Mouse (Mus musculus) megakaryocyte, adult 5-6 weeks (primary cell): ENCODE measurements around the gene Syap1. TPM values are rescaled to one million over a fixed set of nuclear protein-coding genes. Genes with fewer than 3 reads are reported as not detected.
A peak's percentile ranks its signal among the peaks of the same experiment; 100 is the strongest.
"Not testable (repeated sequence)": the region's sequence is repeated elsewhere in the genome, so short reads cannot be mapped to it uniquely, and the experiment has no call there.

Experiments
- ATAC-seq: 2 replicates; pipeline ENCODE4 v1.8.0; 2016; ENCODE audit warnings: mild to moderate bottlenecking, inconsistent platforms; ENCODE audit not compliant: poor library complexity, severe bottlenecking
- total RNA-seq, 2 experiments: library from RNA; stranded (forward) in 1 of 2; stranded (reverse) in 1 of 2; fragments of 153-499, 151-499 nt in 1 of 2; fragments of 221-1000, 200-1000 nt in 1 of 2; gene quantifications; 2 replicates each; pipeline versions ENCODE4 v1.2.3 to v1.2.4; 2015 to 2017

Syap1 gene
- total RNA-seq, 2 experiments from 2014 or later, result 54.7 to 73.8 TPM

- ATAC-seq, result no peak
These were observed 57.2 kb downstream of the Syap1 start for GRCm38 (mm10) chrX:162831036-162831435.

- ATAC-seq, result not testable (repeated sequence)
These were observed 57.9 kb downstream of the Syap1 start for GRCm38 (mm10) chrX:162830313-162830712.

DNA sequence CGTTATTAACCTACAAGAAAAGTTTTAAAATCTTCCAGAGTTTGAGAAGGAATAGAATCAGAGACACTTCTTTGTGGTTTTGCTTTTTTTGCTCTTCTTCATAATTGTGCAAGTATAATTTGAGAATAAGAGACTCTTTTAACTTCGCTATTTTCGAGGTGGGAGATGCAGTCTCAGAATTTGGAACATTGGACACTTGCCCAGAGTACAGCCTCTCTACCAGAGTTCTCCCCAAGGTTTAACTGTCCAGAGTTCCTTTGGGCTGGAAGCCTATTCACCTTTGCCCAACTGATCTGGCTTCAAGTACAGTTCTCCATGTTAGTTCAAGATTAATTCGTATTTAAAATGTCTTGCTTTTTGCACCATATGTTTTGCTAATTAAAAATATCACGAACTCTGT, 58.5 kb downstream of the Syap1 start:
- ATAC-seq, result no peak

DNA sequence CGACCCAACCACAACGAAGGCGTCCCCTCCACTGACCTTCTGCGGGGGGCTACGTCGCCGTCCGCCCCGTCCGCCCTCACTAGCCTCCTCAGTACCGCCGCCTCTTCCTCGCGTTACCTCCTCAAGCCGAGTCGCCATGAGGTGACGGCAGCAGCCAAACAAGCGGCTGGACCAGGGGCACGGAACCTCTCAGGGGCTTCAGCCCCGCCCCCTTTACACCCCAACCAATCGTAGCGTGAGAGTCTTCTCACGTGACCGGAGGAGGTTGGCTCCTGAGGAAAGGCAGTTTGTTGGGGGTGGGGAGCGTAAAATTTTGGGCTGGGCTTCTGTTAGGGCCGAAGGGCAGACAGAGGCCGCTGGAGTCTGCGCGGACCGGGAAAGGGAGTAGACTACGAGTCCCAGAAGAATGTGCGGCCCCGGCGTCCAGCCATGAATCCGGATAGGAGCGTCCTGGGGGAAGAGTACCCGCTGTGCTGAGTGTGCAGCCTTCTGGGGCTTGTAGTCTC, 59.0 kb downstream of the Syap1 start, which contains the start of gene Txlng:
Gene Txlng (minus strand): TSS at position 252 of the 506 bp plus-strand sequence.
- peak; percentile 94 for ATAC-seq

- peak; percentile 10 for ATAC-seq
These were observed 59.5 kb downstream of the Syap1 start for GRCm38 (mm10) chrX:162828783-162829182.

DNA sequence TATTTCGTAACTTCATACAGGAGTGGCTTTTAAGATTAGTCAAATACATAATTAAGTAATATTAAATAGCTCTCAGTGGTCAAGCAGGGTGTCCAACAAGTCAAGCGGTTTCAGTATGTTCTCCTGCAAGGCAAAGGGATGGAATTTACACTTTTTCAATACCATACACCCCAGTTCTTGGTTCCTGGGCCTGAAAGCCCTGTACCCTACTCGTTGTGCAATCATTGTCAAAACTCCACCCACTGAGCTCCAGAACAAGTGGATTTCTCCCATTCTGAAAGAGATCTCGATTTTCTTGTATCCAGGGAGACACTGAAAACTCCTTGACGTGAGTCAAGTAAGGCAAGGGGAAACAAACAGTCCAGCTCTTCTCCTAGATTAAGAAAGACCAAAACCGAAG, 60.2 kb downstream of the Syap1 start:
- 0 out of 2 replicates have a peak, but pooled peaks have one; percentile 13 for ATAC-seq

Other genes starting within 250 kb of the Syap1 start
- gene Reps2, start 244.8 kb downstream of the Syap1 start, total RNA-seq (2015), result 2.1 and 3.3 TPM in 2 replicates
- gene Reps2, start 244.8 kb downstream of the Syap1 start, total RNA-seq (2017), result 1.4 and 2.2 TPM in 2 replicates
- 147 and 167 TPM in 2 replicates for gene Rbbp7, start 128.0 kb downstream of the Syap1 start, total RNA-seq (2015)
- 128 and 139 TPM in 2 replicates for gene Rbbp7, start 128.0 kb downstream of the Syap1 start, total RNA-seq (2017)
- gene Txlng, start 59.0 kb downstream of the Syap1 start, total RNA-seq (2015), result 18.4 and 22.7 TPM in 2 replicates
- 30.8 and 34.1 TPM in 2 replicates for gene Txlng, start 59.0 kb downstream of the Syap1 start, total RNA-seq (2017)
- 172 and 190 TPM in 2 replicates for gene Ctps2, start 12.8 kb upstream of the Syap1 start, total RNA-seq (2015)
- 87.4 and 88.7 TPM in 2 replicates for gene Ctps2, start 12.8 kb upstream of the Syap1 start, total RNA-seq (2017)
- not detected in 2 replicates for gene S100g, start 76.2 kb upstream of the Syap1 start, total RNA-seq (2015)
- gene S100g, start 76.2 kb upstream of the Syap1 start, total RNA-seq (2017), result not detected in 2 replicates